Mouse (Mus musculus): ENCODE measurements around the gene Cyp4f40. TPM values are rescaled to one million over a fixed set of nuclear protein-coding genes. Genes with fewer than 3 reads are reported as not detected.
"Not testable (repeated sequence)": the region's sequence is repeated elsewhere in the genome, so short reads cannot be mapped to it uniquely, and the experiment has no call there.

Gene Cyp4f40
- polyA plus RNA-seq (2012; ENCODE audit: insufficient read depth, insufficient read length, low replicate concordance, missing spikeins), result not detected in 2 replicates

DNA sequence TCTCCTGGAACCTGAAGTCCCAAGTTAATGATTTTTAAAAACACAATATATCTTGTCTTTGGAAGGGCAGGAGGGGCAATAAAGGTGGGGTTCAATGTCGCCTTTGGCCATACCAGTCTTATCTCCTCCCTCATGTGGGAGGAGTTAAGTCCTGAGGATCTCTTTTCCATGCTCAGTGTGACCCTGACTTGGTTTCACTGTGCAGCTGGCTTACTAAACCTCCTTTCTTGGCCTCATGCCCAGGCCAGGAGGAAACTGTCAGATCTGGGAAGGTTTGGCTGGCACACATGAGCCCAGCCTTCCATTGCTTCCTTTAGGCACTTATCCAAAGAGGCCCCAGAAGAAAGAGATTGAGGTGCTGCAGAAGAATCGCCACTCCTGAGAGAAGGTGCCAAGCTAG, at the start of gene Cyp4f40:
TSS of gene Cyp4f40 (plus strand) at position 189 of the 400 bp plus-strand sequence.
- no peak for TF ChIP-seq CTCF (IDR thresholded peaks at IDR 0.05; ENCODE audit: insufficient read depth, low read depth, low read length)
- no peak for TF ChIP-seq POLR2A (IDR thresholded peaks at IDR 0.05; ENCODE audit: insufficient read depth, low read depth, low read length)
- H3K27ac ChIP-seq (ENCODE audit: insufficient read depth, low read depth, low read length), result no peak within 1 kb of the TSS
- 18% methylated on average over 2 of the region's 2 CpGs for WGBS
- 0 out of 2 replicates have a peak, but pooled peaks cover 4% of the 10 kb centered on the region for H3K4me1 ChIP-seq (ENCODE audit: control insufficient read depth, insufficient read depth, low read length)
- no peak within 1 kb of the TSS for H3K4me3 ChIP-seq (ENCODE audit: insufficient read depth, low read depth, low read length)

GRCm38 (mm10) chr17:32610231-32610630, 48.5 kb upstream of the Cyp4f40 start:
- not testable (repeated sequence) for H3K4me1 ChIP-seq (ENCODE audit: control insufficient read depth, insufficient read depth, low read length); H3K27ac ChIP-seq (ENCODE audit: insufficient read depth, low read depth, low read length); H3K4me3 ChIP-seq (ENCODE audit: insufficient read depth, low read depth, low read length)
- WGBS, result 78% methylated on average over 3 of the region's 3 CpGs

- WGBS, result 77% methylated on average over 3 of the region's 3 CpGs
- no peaks in the 10 kb centered on the region for H3K4me1 ChIP-seq (ENCODE audit: control insufficient read depth, insufficient read depth, low read length)
- TF ChIP-seq CTCF (IDR thresholded peaks at IDR 0.05; ENCODE audit: insufficient read depth, low read depth, low read length) (no peak), POLR2A (IDR thresholded peaks at IDR 0.05; ENCODE audit: insufficient read depth, low read depth, low read length) (no peak)
Observed at GRCm38 (mm10) chr17:32610896-32611295, 47.8 kb upstream of the Cyp4f40 start.

DNA sequence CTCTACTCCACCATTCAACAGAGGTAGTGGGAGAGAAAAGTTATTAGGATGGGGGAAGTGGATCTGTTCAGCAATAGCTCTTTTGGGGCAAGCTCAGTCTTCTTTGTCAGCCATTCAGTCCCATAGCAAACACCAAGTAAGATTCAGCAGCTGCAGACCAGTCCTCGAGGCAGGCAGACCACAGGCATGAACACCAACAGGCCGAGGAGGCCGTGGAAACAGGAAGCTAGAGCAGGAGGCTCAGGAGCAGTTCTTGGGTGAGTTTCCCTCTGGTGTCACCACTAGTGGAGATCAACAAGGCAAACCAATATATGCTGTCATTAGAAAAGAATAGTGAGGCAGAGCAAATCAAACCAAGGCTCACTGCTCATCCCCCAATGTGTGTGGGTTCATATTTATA, 46.3 kb upstream of the Cyp4f40 start:
- H3K4me3 ChIP-seq (ENCODE audit: insufficient read depth, low read depth, low read length), result no peak overlapping the region
- 73% methylated on average over 3 of the region's 3 CpGs for WGBS
- H3K27ac ChIP-seq (ENCODE audit: insufficient read depth, low read depth, low read length), result no peak overlapping the region
- no peaks in the 10 kb centered on the region for H3K4me1 ChIP-seq (ENCODE audit: control insufficient read depth, insufficient read depth, low read length)
- no peak for TF ChIP-seq POLR2A (IDR thresholded peaks at IDR 0.05; ENCODE audit: insufficient read depth, low read depth, low read length)
- no peak for TF ChIP-seq CTCF (IDR thresholded peaks at IDR 0.05; ENCODE audit: insufficient read depth, low read depth, low read length)

More at GRCm38 (mm10) chr17:32610896-32611295, 47.8 kb upstream of the Cyp4f40 start:
- no peak overlapping the region for H3K27ac ChIP-seq (ENCODE audit: insufficient read depth, low read depth, low read length)
- H3K4me3 ChIP-seq (ENCODE audit: insufficient read depth, low read depth, low read length), result no peak overlapping the region

DNA sequence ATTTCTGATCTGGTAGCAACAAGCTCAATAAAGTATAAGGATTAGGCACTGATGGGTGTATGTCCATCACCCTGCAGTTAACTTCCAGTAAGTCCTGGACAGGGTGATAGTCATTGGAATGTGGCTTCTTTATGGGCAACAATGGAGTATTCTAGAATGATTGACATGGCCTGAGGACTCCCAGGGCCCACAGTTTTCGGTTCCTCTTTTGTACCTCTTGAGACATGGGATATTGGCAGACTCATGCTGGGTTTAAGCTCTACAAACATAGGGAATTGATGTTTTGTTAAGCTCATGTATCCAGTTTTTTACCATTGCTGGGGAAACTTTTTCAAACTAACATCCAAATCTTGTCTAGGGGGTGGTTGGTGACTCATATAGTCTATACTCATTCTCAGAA, 41.4 kb upstream of the Cyp4f40 start:
- 47% methylated on average over 1 of the region's 1 CpGs for WGBS
- Histone ChIP-seq H3K4me1 (ENCODE audit: control insufficient read depth, insufficient read depth, low read length) (no peaks in the 10 kb centered on the region), H3K4me3 (ENCODE audit: insufficient read depth, low read depth, low read length) (no peak overlapping the region), H3K27ac (ENCODE audit: insufficient read depth, low read depth, low read length) (no peak overlapping the region)
- TF ChIP-seq POLR2A (IDR thresholded peaks at IDR 0.05; ENCODE audit: insufficient read depth, low read depth, low read length), result no peak
- no peak for TF ChIP-seq CTCF (IDR thresholded peaks at IDR 0.05; ENCODE audit: insufficient read depth, low read depth, low read length)

DNA sequence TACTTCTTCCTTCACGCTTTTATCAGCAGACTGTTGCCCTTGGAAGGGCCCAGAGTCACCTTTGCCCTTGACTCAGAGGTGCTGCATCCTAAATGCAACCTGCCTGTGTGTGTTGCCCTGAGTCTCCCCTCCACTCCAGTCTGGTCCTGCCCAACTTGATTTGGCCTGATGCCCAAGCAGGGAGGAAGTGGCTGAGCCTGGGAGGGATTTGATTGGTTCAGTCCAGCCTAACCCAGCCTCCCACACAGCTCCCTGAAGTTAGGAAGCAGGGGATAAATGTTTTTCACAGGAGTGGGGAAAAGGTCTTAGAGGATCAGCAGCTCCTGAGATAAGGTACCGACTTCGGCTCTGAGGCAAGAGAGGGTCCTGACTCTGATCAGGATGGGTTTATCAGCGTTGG, 37.7 kb upstream of the Cyp4f40 start, which contains the start of gene Cyp4f37:
TSS of gene Cyp4f37 (plus strand) at position 292 of the 400 bp plus-strand sequence.
- H3K27ac ChIP-seq (ENCODE audit: insufficient read depth, low read depth, low read length); H3K4me1 ChIP-seq (ENCODE audit: control insufficient read depth, insufficient read depth, low read length); H3K4me3 ChIP-seq (ENCODE audit: insufficient read depth, low read depth, low read length): not testable (repeated sequence)
- 65% methylated on average over 4 of the region's 4 CpGs for WGBS

GRCm38 (mm10) chr17:32629726-32630125, 29.0 kb upstream of the Cyp4f40 start:
- 86% methylated on average over 7 of the region's 7 CpGs for whole genome bisulfite sequencing
- H3K27ac ChIP-seq (ENCODE audit: insufficient read depth, low read depth, low read length); H3K4me3 ChIP-seq (ENCODE audit: insufficient read depth, low read depth, low read length); H3K4me1 ChIP-seq (ENCODE audit: control insufficient read depth, insufficient read depth, low read length): not testable (repeated sequence)

DNA sequence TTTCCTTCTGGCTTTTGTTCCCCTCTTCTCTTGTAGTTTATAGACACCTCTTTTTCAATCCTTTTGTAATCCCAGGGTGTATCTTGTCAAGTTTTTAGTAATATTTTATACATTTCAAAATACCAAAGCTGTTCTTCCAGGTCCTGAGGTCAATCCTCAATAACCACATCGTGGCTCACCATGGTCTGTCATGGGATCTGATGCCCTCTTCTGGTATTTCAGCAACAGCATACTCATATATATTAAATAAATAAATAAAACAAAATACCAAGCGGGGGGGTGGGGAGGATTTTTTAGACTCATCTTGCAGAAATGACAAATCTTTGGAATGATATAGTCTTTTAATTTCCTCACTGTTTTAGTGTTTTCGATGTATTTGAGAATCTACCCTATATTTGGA, 26.8 kb upstream of the Cyp4f40 start:
- WGBS, result 85% methylated on average over 3 of the region's 3 CpGs
- TF ChIP-seq CTCF (IDR thresholded peaks at IDR 0.05; ENCODE audit: insufficient read depth, low read depth, low read length) (no peak), POLR2A (IDR thresholded peaks at IDR 0.05; ENCODE audit: insufficient read depth, low read depth, low read length) (no peak)

GRCm38 (mm10) chr17:32634242-32634971, 24.3 kb upstream of the Cyp4f40 start:
- Histone ChIP-seq H3K27ac (ENCODE audit: insufficient read depth, low read depth, low read length) (peak overlapping the region; percentile 36; the same call in 1 of the 2 replicates), H3K4me3 (ENCODE audit: insufficient read depth, low read depth, low read length) (peak overlapping the region; percentile 53)
- H3K4me1 ChIP-seq (ENCODE audit: control insufficient read depth, insufficient read depth, low read length), result not testable (repeated sequence)
- WGBS, result 84% methylated on average over 9 of the region's 9 CpGs

More for the DNA sequence above, 26.8 kb upstream of the Cyp4f40 start:
- H3K4me3 ChIP-seq (ENCODE audit: insufficient read depth, low read depth, low read length), result no peak overlapping the region
- H3K27ac ChIP-seq (ENCODE audit: insufficient read depth, low read depth, low read length), result no peak overlapping the region
- peaks cover 6% of the 10 kb centered on the region for H3K4me1 ChIP-seq (ENCODE audit: control insufficient read depth, insufficient read depth, low read length)

- peak overlapping the region; percentile 36 for H3K27ac ChIP-seq (ENCODE audit: insufficient read depth, low read depth, low read length)
- TF ChIP-seq CTCF (IDR thresholded peaks at IDR 0.05; ENCODE audit: insufficient read depth, low read depth, low read length), result peak; percentile 79
- TF ChIP-seq POLR2A (IDR thresholded peaks at IDR 0.05; ENCODE audit: insufficient read depth, low read depth, low read length), result peak; percentile 20; the same call in 1 of the 2 replicates
- H3K4me3 ChIP-seq (ENCODE audit: insufficient read depth, low read depth, low read length), result peak overlapping the region; percentile 53
- WGBS, result 1% methylated on average over 17 of the region's 17 CpGs
- H3K4me1 ChIP-seq (ENCODE audit: control insufficient read depth, insufficient read depth, low read length), result peaks cover 6% of the 10 kb centered on the region
Observed at GRCm38 (mm10) chr17:32634972-32635314, 23.8 kb upstream of the Cyp4f40 start.
